Mouse (Mus musculus): ENCODE measurements around the gene Cyp4a31. TPM values are rescaled to one million over a fixed set of nuclear protein-coding genes. Genes with fewer than 3 reads are reported as not detected.
"Not testable (repeated sequence)": the region's sequence is repeated elsewhere in the genome, so short reads cannot be mapped to it uniquely, and the experiment has no call there.

Cyp4a31 gene
- polyA plus RNA-seq (2015; fragmentation: Nextera tagmentation; extraction: Ambion mirVana) = 0.07 TPM in 1 of 2 replicates, not detected in the other

- no peak within 1 kb of the TSS for H3K27ac ChIP-seq
- 79% methylated on average over 3 of the region's 3 CpGs for WGBS
- no peak within 1 kb of the TSS for H3K4me3 ChIP-seq
- no peaks in the 10 kb centered on the region for H3K36me3 ChIP-seq
- H3K9ac ChIP-seq = no peak within 1 kb of the TSS
- H3K9me3 ChIP-seq = no peaks in the 10 kb centered on the region
- no peaks in the 10 kb centered on the region for H3K4me1 ChIP-seq
- no peak for ATAC-seq (ENCODE audit: insufficient number of reproducible peaks, low FRiP score, low TSS enrichment, low read depth)
- H3K4me2 ChIP-seq = no peak within 1 kb of the TSS
- no peaks in the 10 kb centered on the region for H3K27me3 ChIP-seq
These were observed at the start of gene Cyp4a31 for GRCm38 (mm10) chr4:115563401-115563800. TSS of gene Cyp4a31 (plus strand) at chr4:115563649.

- H3K9ac ChIP-seq; H3K4me2 ChIP-seq; ATAC-seq (ENCODE audit: insufficient number of reproducible peaks, low FRiP score, low TSS enrichment, low read depth); H3K9me3 ChIP-seq; H3K4me1 ChIP-seq; H3K27me3 ChIP-seq; H3K4me3 ChIP-seq; H3K27ac ChIP-seq; H3K36me3 ChIP-seq: not testable (repeated sequence)
These were observed 49.5 kb upstream of the Cyp4a31 start for GRCm38 (mm10) chr4:115513964-115514363.

GRCm38 (mm10) chr4:115518000-115518399 lies 45.4 kb upstream of the Cyp4a31 start, which contains the start of gene Cyp4a10:
TSS of gene Cyp4a10 (plus strand) at chr4:115518264.
- not testable (repeated sequence) for ATAC-seq (ENCODE audit: insufficient number of reproducible peaks, low FRiP score, low TSS enrichment, low read depth); H3K4me2 ChIP-seq; H3K27ac ChIP-seq; H3K9ac ChIP-seq; H3K9me3 ChIP-seq; H3K27me3 ChIP-seq; H3K4me3 ChIP-seq; H3K36me3 ChIP-seq; H3K4me1 ChIP-seq
- 74% methylated on average over 5 of the region's 5 CpGs for WGBS

GRCm38 (mm10) chr4:115519444-115519843 lies 44.0 kb upstream of the Cyp4a31 start:
- no peak overlapping the region for H3K27ac ChIP-seq
- no peaks in the 10 kb centered on the region for H3K4me1 ChIP-seq
- no peak for ATAC-seq (ENCODE audit: insufficient number of reproducible peaks, low FRiP score, low TSS enrichment, low read depth)

GRCm38 (mm10) chr4:115521766-115522165 lies 41.7 kb upstream of the Cyp4a31 start:
- Histone ChIP-seq H3K4me1 (no peaks in the 10 kb centered on the region), H3K4me2 (no peak overlapping the region), H3K27me3 (no peaks in the 10 kb centered on the region), H3K4me3 (no peak overlapping the region), H3K9me3 (no peaks in the 10 kb centered on the region), H3K36me3 (no peaks in the 10 kb centered on the region), H3K27ac (no peak overlapping the region), H3K9ac (no peak overlapping the region)
- no peak for ATAC-seq (ENCODE audit: insufficient number of reproducible peaks, low FRiP score, low TSS enrichment, low read depth)
- WGBS = 92% methylated on average over 2 of the region's 2 CpGs

More at GRCm38 (mm10) chr4:115519444-115519843, 44.0 kb upstream of the Cyp4a31 start:
- H3K36me3 ChIP-seq = no peaks in the 10 kb centered on the region
- H3K9me3 ChIP-seq = no peaks in the 10 kb centered on the region
- H3K4me2 ChIP-seq = no peak overlapping the region
- no peak overlapping the region for H3K4me3 ChIP-seq
- WGBS = 70% methylated on average over 4 of the region's 4 CpGs
- H3K27me3 ChIP-seq = no peaks in the 10 kb centered on the region
- H3K9ac ChIP-seq = no peak overlapping the region

GRCm38 (mm10) chr4:115545101-115545500 lies 18.3 kb upstream of the Cyp4a31 start:
- Histone ChIP-seq H3K9ac (no peak overlapping the region), H3K36me3 (no peaks in the 10 kb centered on the region), H3K9me3 (no peaks in the 10 kb centered on the region), H3K27me3 (no peaks in the 10 kb centered on the region), H3K4me1 (no peaks in the 10 kb centered on the region), H3K4me2 (no peak overlapping the region), H3K27ac (no peak overlapping the region), H3K4me3 (no peak overlapping the region)
- WGBS = 55% methylated on average over 1 of the region's 1 CpGs
- ATAC-seq (ENCODE audit: insufficient number of reproducible peaks, low FRiP score, low TSS enrichment, low read depth) = no peak

GRCm38 (mm10) chr4:115546141-115546828 lies 17.2 kb upstream of the Cyp4a31 start:
- 78% methylated on average over 2 of the region's 2 CpGs for WGBS
- Histone ChIP-seq H3K9ac (no peak overlapping the region), H3K4me1 (no peaks in the 10 kb centered on the region), H3K27ac (no peak overlapping the region), H3K36me3 (no peaks in the 10 kb centered on the region), H3K27me3 (no peaks in the 10 kb centered on the region), H3K9me3 (no peaks in the 10 kb centered on the region), H3K4me3 (no peak overlapping the region), H3K4me2 (no peak overlapping the region)
- ATAC-seq (ENCODE audit: insufficient number of reproducible peaks, low FRiP score, low TSS enrichment, low read depth) = no peak

GRCm38 (mm10) chr4:115552726-115553125 lies 10.7 kb upstream of the Cyp4a31 start:
- Histone ChIP-seq H3K27ac (no peak overlapping the region), H3K4me3 (no peak overlapping the region), H3K27me3 (no peaks in the 10 kb centered on the region), H3K4me1 (no peaks in the 10 kb centered on the region), H3K9ac (no peak overlapping the region), H3K9me3 (no peaks in the 10 kb centered on the region), H3K4me2 (no peak overlapping the region), H3K36me3 (no peaks in the 10 kb centered on the region)
- WGBS = 82% methylated on average over 3 of the region's 3 CpGs
- no peak for ATAC-seq (ENCODE audit: insufficient number of reproducible peaks, low FRiP score, low TSS enrichment, low read depth)

- no peaks in the 10 kb centered on the region for H3K9me3 ChIP-seq
- 66% methylated on average over 2 of the region's 2 CpGs for WGBS
- no peak overlapping the region for H3K27ac ChIP-seq
- H3K4me3 ChIP-seq = no peak overlapping the region
- no peak overlapping the region for H3K9ac ChIP-seq
- no peaks in the 10 kb centered on the region for H3K4me1 ChIP-seq
- H3K4me2 ChIP-seq = no peak overlapping the region
- no peaks in the 10 kb centered on the region for H3K27me3 ChIP-seq
- no peaks in the 10 kb centered on the region for H3K36me3 ChIP-seq
- ATAC-seq (ENCODE audit: insufficient number of reproducible peaks, low FRiP score, low TSS enrichment, low read depth) = no peak
These were observed 7.9 kb upstream of the Cyp4a31 start for GRCm38 (mm10) chr4:115555513-115555912.

- Histone ChIP-seq H3K27me3 (no peaks in the 10 kb centered on the region), H3K4me1 (no peaks in the 10 kb centered on the region), H3K4me2 (no peak overlapping the region), H3K9me3 (no peaks in the 10 kb centered on the region), H3K27ac (no peak overlapping the region), H3K36me3 (no peaks in the 10 kb centered on the region), H3K9ac (no peak overlapping the region), H3K4me3 (no peak overlapping the region)
- no peak for ATAC-seq (ENCODE audit: insufficient number of reproducible peaks, low FRiP score, low TSS enrichment, low read depth)
- WGBS = 66% methylated on average over 4 of the region's 4 CpGs
These were observed 5.4 kb upstream of the Cyp4a31 start for GRCm38 (mm10) chr4:115557861-115558561.

GRCm38 (mm10) chr4:115561236-115561635 lies 2.2 kb upstream of the Cyp4a31 start:
- 59% methylated on average over 5 of the region's 5 CpGs for WGBS
- not testable (repeated sequence) for H3K36me3 ChIP-seq; H3K9me3 ChIP-seq; H3K4me1 ChIP-seq; H3K4me2 ChIP-seq; ATAC-seq (ENCODE audit: insufficient number of reproducible peaks, low FRiP score, low TSS enrichment, low read depth); H3K27ac ChIP-seq; H3K4me3 ChIP-seq; H3K27me3 ChIP-seq; H3K9ac ChIP-seq

- not testable (repeated sequence) for H3K9ac ChIP-seq; H3K4me2 ChIP-seq; ATAC-seq (ENCODE audit: insufficient number of reproducible peaks, low FRiP score, low TSS enrichment, low read depth); H3K27me3 ChIP-seq; H3K36me3 ChIP-seq; H3K9me3 ChIP-seq; H3K4me3 ChIP-seq; H3K4me1 ChIP-seq; H3K27ac ChIP-seq
- 76% methylated on average over 6 of the region's 6 CpGs for whole genome bisulfite sequencing
These were observed 1.2 kb downstream of the Cyp4a31 start for GRCm38 (mm10) chr4:115564469-115565225.
